Mouse (Mus musculus): ENCODE measurements around the gene Fer. TPM values are rescaled to one million over a fixed set of nuclear protein-coding genes. Genes with fewer than 3 reads are reported as not detected.

Fer gene
- polyA plus RNA-seq, 1 experiment = 10.9 TPM

GRCm38 (mm10) chr17:64045326-64045725 is 182.5 kb downstream of the Fer start:
- Histone ChIP-seq H3K27me3 (ENCODE audit: control insufficient read depth, insufficient read depth, insufficient read length) (no peaks in the 10 kb centered on the region), H3K36me3 (ENCODE audit: control insufficient read depth, insufficient read depth) (peaks cover 4% of the 10 kb centered on the region), H3K4me3 (no peak overlapping the region), H3ac (ENCODE audit: control insufficient read depth, insufficient read length) (no peak overlapping the region), H3K79me2 (ENCODE audit: control insufficient read depth, insufficient read depth) (no peaks in the 10 kb centered on the region), H3K4me2 (ENCODE audit: low read depth) (no peak overlapping the region)
- TF ChIP-seq TCF12 (IDR thresholded peaks at IDR 0.05; ENCODE audit: insufficient read depth, poor library complexity, severe bottlenecking) (no peak), MYOD1 (IDR thresholded peaks at IDR 0.05; ENCODE audit: control insufficient read depth in 1 of 3, insufficient read length in 2 of 3, low read depth in 2 of 3) (peak in 2 of 3 experiments; percentile 31 to 69), MYOG (IDR thresholded peaks at IDR 0.05; ENCODE audit: control insufficient read depth in 1 of 3, insufficient read depth in 1 of 3, insufficient read length in 2 of 3, low read depth in 2 of 3) (peak in 2 of 3 experiments; percentile 23 to 56)

- H3ac ChIP-seq (ENCODE audit: control insufficient read depth, insufficient read length) = no peak overlapping the region
Measured at GRCm38 (mm10) chr17:64046557-64046956, 183.7 kb downstream of the Fer start.

GRCm38 (mm10) chr17:64050911-64051310 is 188.0 kb downstream of the Fer start:
- TF ChIP-seq POLR2A (IDR thresholded peaks at IDR 0.05; ENCODE audit: insufficient read length, low read depth) = no peak
- no peak for TF ChIP-seq MYOG (IDR thresholded peaks at IDR 0.05; ENCODE audit: control insufficient read depth in 1 of 3, insufficient read depth in 1 of 3, insufficient read length in 2 of 3, low read depth in 2 of 3)
- TF ChIP-seq POLR2AphosphoS2 (IDR thresholded peaks at IDR 0.05; ENCODE audit: insufficient read length, low read depth) = no peak
- Histone ChIP-seq H3K36me3 (ENCODE audit: control insufficient read depth, insufficient read depth) (peaks cover 8% of the 10 kb centered on the region), H3ac (ENCODE audit: control insufficient read depth, insufficient read length) (no peak overlapping the region), H3K4me3 (no peak overlapping the region), H3K79me2 (ENCODE audit: control insufficient read depth, insufficient read depth) (no peaks in the 10 kb centered on the region), H3K27me3 (ENCODE audit: control insufficient read depth, insufficient read depth, insufficient read length) (no peaks in the 10 kb centered on the region), H3K4me2 (ENCODE audit: low read depth) (no peak overlapping the region)

More at GRCm38 (mm10) chr17:64046557-64046956, 183.7 kb downstream of the Fer start:
- Histone ChIP-seq H3K36me3 (ENCODE audit: control insufficient read depth, insufficient read depth) (peaks cover 4% of the 10 kb centered on the region), H3K4me3 (no peak overlapping the region), H3K79me2 (ENCODE audit: control insufficient read depth, insufficient read depth) (no peaks in the 10 kb centered on the region), H3K27me3 (ENCODE audit: control insufficient read depth, insufficient read depth, insufficient read length) (no peaks in the 10 kb centered on the region), H3K4me2 (ENCODE audit: low read depth) (no peak overlapping the region)
- TF ChIP-seq E2F4 (IDR thresholded peaks at IDR 0.05; ENCODE audit: insufficient read depth) = no peak
- TF ChIP-seq SRF (IDR thresholded peaks at IDR 0.05; ENCODE audit: control insufficient read depth, insufficient read length, low read depth) = no peak

GRCm38 (mm10) chr17:64053636-64054035 is 190.8 kb downstream of the Fer start:
- no peak overlapping the region for H3K4me2 ChIP-seq (ENCODE audit: low read depth)
- no peaks in the 10 kb centered on the region for H3K79me2 ChIP-seq (ENCODE audit: control insufficient read depth, insufficient read depth)
- no peak overlapping the region for H3K4me3 ChIP-seq
- H3K27me3 ChIP-seq (ENCODE audit: control insufficient read depth, insufficient read depth, insufficient read length) = no peaks in the 10 kb centered on the region
- H3ac ChIP-seq (ENCODE audit: control insufficient read depth, insufficient read length) = no peak overlapping the region
- H3K36me3 ChIP-seq (ENCODE audit: control insufficient read depth, insufficient read depth) = peaks cover 8% of the 10 kb centered on the region
- TF ChIP-seq USF1 (IDR thresholded peaks at IDR 0.05; ENCODE audit: low read depth) (no peak), TCF3 (IDR thresholded peaks at IDR 0.05; ENCODE audit: insufficient read length, low read depth) (no peak), POLR2A (IDR thresholded peaks at IDR 0.05; ENCODE audit: insufficient read length, low read depth) (no peak), CEBPB (IDR thresholded peaks at IDR 0.05; ENCODE audit: insufficient read depth, poor library complexity, severe bottlenecking) (no peak), REST (IDR thresholded peaks at IDR 0.05; ENCODE audit: insufficient read depth, insufficient read length) (no peak), MYOG (IDR thresholded peaks at IDR 0.05; ENCODE audit: control insufficient read depth in 1 of 3, insufficient read depth in 1 of 3, insufficient read length in 2 of 3, low read depth in 2 of 3) (no peak)

GRCm38 (mm10) chr17:64060529-64060928 is 197.7 kb downstream of the Fer start:
- Histone ChIP-seq H3K79me2 (ENCODE audit: control insufficient read depth, insufficient read depth) (no peaks in the 10 kb centered on the region), H3K36me3 (ENCODE audit: control insufficient read depth, insufficient read depth) (peaks cover 8% of the 10 kb centered on the region), H3ac (ENCODE audit: control insufficient read depth, insufficient read length) (no peak overlapping the region), H3K27me3 (ENCODE audit: control insufficient read depth, insufficient read depth, insufficient read length) (no peaks in the 10 kb centered on the region), H3K4me2 (ENCODE audit: low read depth) (no peak overlapping the region), H3K4me3 (no peak overlapping the region)
- TF ChIP-seq CEBPB (IDR thresholded peaks at IDR 0.05; ENCODE audit: insufficient read depth, poor library complexity, severe bottlenecking) (no peak), POLR2AphosphoS2 (IDR thresholded peaks at IDR 0.05; ENCODE audit: insufficient read length, low read depth) (no peak), MAX (IDR thresholded peaks at IDR 0.05; ENCODE audit: low read depth) (no peak), MYOD1 (IDR thresholded peaks at IDR 0.05; ENCODE audit: control insufficient read depth in 1 of 3, insufficient read length in 2 of 3, low read depth in 2 of 3) (no peak), E2F4 (IDR thresholded peaks at IDR 0.05; ENCODE audit: insufficient read depth) (no peak), REST (IDR thresholded peaks at IDR 0.05; ENCODE audit: insufficient read depth, insufficient read length) (no peak), POLR2A (IDR thresholded peaks at IDR 0.05; ENCODE audit: insufficient read length, low read depth) (no peak), MYOG (IDR thresholded peaks at IDR 0.05; ENCODE audit: control insufficient read depth in 1 of 3, insufficient read depth in 1 of 3, insufficient read length in 2 of 3, low read depth in 2 of 3) (no peak), SRF (IDR thresholded peaks at IDR 0.05; ENCODE audit: control insufficient read depth, insufficient read length, low read depth) (no peak), TCF3 (IDR thresholded peaks at IDR 0.05; ENCODE audit: insufficient read length, low read depth) (no peak), USF1 (IDR thresholded peaks at IDR 0.05; ENCODE audit: low read depth) (no peak), TCF12 (IDR thresholded peaks at IDR 0.05; ENCODE audit: insufficient read depth, poor library complexity, severe bottlenecking) (no peak)

- no peaks in the 10 kb centered on the region for H3K27me3 ChIP-seq (ENCODE audit: control insufficient read depth, insufficient read depth, insufficient read length)
- H3ac ChIP-seq (ENCODE audit: control insufficient read depth, insufficient read length) = no peak overlapping the region
- no peak for TF ChIP-seq CEBPB (IDR thresholded peaks at IDR 0.05; ENCODE audit: insufficient read depth, poor library complexity, severe bottlenecking)
- no peak for TF ChIP-seq MYOD1 (IDR thresholded peaks at IDR 0.05; ENCODE audit: control insufficient read depth in 1 of 3, insufficient read length in 2 of 3, low read depth in 2 of 3)
- no peak for TF ChIP-seq POLR2AphosphoS2 (IDR thresholded peaks at IDR 0.05; ENCODE audit: insufficient read length, low read depth)
- TF ChIP-seq SRF (IDR thresholded peaks at IDR 0.05; ENCODE audit: control insufficient read depth, insufficient read length, low read depth) = no peak
- TF ChIP-seq TCF12 (IDR thresholded peaks at IDR 0.05; ENCODE audit: insufficient read depth, poor library complexity, severe bottlenecking) = no peak
- no peak for TF ChIP-seq E2F4 (IDR thresholded peaks at IDR 0.05; ENCODE audit: insufficient read depth)
- no peak for TF ChIP-seq TCF3 (IDR thresholded peaks at IDR 0.05; ENCODE audit: insufficient read length, low read depth)
- H3K4me3 ChIP-seq = no peak overlapping the region
- no peaks in the 10 kb centered on the region for H3K79me2 ChIP-seq (ENCODE audit: control insufficient read depth, insufficient read depth)
- H3K36me3 ChIP-seq (ENCODE audit: control insufficient read depth, insufficient read depth) = peaks cover 8% of the 10 kb centered on the region
- H3K4me2 ChIP-seq (ENCODE audit: low read depth) = no peak overlapping the region
Measured at GRCm38 (mm10) chr17:64065243-64065642, 202.4 kb downstream of the Fer start.

Measured in myocyte (in vitro differentiated cells).